Mouse (Mus musculus): ENCODE measurements at regions not wholly inside any gene's neighbourhood (a gene's known extent, or its start where the extent isn't known, plus 50 kb on each side); places are given as distances from the start of the nearest gene placed in this dataset.

GRCm38 (mm10) chr9:85388775-85389393 lies 61.7 kb upstream of the Tent5a start:
- TF ChIP-seq ZC3H11A (IDR thresholded peaks at IDR 0.05; ENCODE audit: borderline replicate concordance, low read depth, low read length), result no peak
- TF ChIP-seq CHD2 (IDR thresholded peaks at IDR 0.05; ENCODE audit: low read depth, low read length), result no peak
- no peak for TF ChIP-seq ZNF384 (IDR thresholded peaks at IDR 0.05; ENCODE audit: low read depth, low read length)
